Mouse (Mus musculus): ENCODE results near the gene Cnpy4. TPM values are rescaled to one million over a fixed set of nuclear protein-coding genes. Genes with fewer than 3 reads are reported as not detected.
"Not testable (repeated sequence)": the region's sequence is repeated elsewhere in the genome, so short reads cannot be mapped to it uniquely, and the experiment has no call there.

Gene Cnpy4
- polyA plus RNA-seq, 1 experiment from 2014 or later, result 38.8 TPM

DNA sequence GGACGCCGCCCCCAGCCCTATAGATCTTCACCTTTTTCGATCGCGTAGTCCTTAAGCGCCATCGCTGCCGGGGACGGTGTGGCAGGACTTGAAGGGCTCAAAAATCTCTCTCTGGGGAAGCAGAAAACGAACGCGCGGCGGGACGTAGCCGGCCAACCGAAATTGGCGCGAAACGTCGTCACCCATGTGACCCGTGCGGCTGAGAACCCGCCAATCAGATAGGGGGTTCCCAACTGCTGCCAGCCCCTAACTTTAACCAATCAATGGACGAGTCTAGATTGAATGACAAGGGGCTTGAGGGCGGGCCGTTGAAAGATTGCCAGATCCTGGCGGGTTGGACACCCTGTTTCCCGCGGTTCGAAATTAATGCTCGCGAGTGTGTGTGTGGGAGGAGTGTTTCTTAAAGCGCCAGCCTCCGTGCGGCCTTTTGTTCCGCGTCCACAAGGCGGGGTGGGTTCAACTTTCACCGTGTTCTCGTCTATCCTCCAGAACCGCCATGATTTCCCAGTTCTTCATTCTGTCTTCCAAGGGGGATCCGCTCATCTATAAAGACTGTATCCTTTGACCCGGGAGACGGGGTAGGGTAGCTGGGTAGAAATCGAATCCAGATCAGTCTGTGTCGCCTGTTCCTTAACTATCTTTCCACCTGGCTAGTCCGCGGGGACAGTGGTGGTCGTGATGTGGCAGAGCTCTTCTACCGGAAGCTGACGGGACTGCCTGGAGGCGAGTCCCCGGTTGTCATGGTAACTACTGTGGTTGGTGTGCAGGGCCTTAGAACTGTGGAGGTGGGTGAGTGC lies 15.4 kb upstream of the Cnpy4 start, which contains the start of the genes Ap4m1 and Mcm7:
TSS of gene Ap4m1 (plus strand) at position 308 of the 797 bp plus-strand sequence.
TSS of gene Mcm7 (minus strand) at position 728 of the 797 bp plus-strand sequence.
- Histone ChIP-seq H3K9ac (peak within 1 kb of the TSS; percentile 68), H3K4me1 (replicated peaks) (peaks cover 7% of the 10 kb centered on the region), H3K36me3 (peaks cover 30% of the 10 kb centered on the region), H3K9me3 (no peaks in the 10 kb centered on the region), H3K4me2 (replicated peaks) (peak within 1 kb of the TSS; percentile 84), H3K27me3 (replicated peaks) (no peaks in the 10 kb centered on the region), H3K4me3 (replicated peaks) (peak within 1 kb of the TSS; percentile 72), H3K27ac (peak within 1 kb of the TSS; percentile 95)
- under 1% methylated on average over 54 of the region's 54 CpGs for WGBS
- ATAC-seq, result peak; percentile 94

DNA sequence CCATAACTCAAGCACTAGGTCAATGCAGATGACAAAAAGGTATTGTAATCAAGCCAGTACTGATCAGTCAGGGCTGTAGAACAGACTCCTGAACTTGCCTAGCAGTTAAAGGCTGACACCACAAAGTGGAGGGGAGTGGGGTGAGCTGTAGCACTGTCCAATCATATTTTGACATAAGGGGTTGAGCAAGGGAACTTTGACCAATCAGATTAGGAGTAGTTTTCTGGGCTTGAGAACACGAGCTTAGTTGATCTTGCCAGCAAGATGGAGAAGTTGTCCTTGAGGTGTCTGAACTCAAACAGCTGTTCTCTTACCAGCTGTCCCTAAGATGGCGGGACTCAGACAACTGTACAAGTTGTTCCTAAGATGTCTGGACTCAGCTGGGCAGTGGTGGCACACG lies 14.1 kb upstream of the Cnpy4 start:
- H3K9me3 ChIP-seq, result no peaks in the 10 kb centered on the region
- WGBS, result 78% methylated on average over 3 of the region's 3 CpGs
- no peak for ATAC-seq
- H3K9ac ChIP-seq, result no peak overlapping the region
- H3K27me3 ChIP-seq (replicated peaks), result no peaks in the 10 kb centered on the region
- no peak overlapping the region for H3K27ac ChIP-seq
- peak overlapping the region; percentile 84; the same call in 1 of the 2 replicates for H3K4me2 ChIP-seq (replicated peaks)
- H3K36me3 ChIP-seq, result peaks cover 25% of the 10 kb centered on the region
- H3K4me1 ChIP-seq (replicated peaks), result peaks cover 7% of the 10 kb centered on the region
- H3K4me3 ChIP-seq (replicated peaks), result no peak overlapping the region

DNA sequence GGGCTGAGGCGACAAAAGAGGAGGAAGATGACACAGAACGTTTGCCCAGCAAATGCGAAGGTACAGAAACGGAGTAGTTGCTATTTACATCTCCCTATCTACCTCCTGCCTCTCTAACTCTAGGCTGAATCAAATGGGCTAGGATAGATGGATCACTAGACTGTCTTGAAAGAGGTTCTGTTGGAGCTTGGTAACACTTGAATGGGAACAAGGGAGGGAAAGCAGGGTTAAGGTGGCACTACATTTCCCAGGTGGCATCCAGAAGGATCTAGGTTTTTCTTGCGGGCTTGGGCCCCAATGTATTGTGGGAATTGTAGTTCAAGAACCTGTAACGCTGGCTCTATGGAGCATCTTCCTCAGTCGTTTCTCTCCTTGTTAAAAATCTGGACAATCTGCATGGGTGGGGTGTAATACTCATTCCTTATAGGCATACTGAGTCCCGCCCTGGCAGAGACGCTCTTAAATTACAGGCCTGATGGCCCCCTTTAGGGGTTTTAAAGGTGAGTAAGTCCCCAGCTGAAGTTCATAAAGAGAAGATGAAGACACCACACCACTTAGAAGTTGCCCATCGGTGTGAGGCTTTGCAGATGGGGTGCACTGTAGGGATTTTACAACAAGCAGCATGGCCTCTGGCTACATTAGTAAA lies 499 bp downstream of the Cnpy4 start:
- no peaks in the 10 kb centered on the region for H3K9me3 ChIP-seq
- ATAC-seq, result peak; percentile 88
- H3K4me3 ChIP-seq (replicated peaks), result peak overlapping the region; percentile 73
- 0 out of 2 replicates have a peak, but pooled peaks cover 7% of the 10 kb centered on the region for H3K36me3 ChIP-seq
- H3K4me1 ChIP-seq (replicated peaks), result peaks cover 14% of the 10 kb centered on the region; the same call in 1 of the 2 replicates
- WGBS, result under 1% methylated on average over 10 of the region's 10 CpGs
- H3K4me2 ChIP-seq (replicated peaks), result peak overlapping the region; percentile 71
- peak overlapping the region; percentile 72 for H3K9ac ChIP-seq
- no peaks in the 10 kb centered on the region for H3K27me3 ChIP-seq (replicated peaks)
- H3K27ac ChIP-seq, result peak overlapping the region; percentile 74

DNA sequence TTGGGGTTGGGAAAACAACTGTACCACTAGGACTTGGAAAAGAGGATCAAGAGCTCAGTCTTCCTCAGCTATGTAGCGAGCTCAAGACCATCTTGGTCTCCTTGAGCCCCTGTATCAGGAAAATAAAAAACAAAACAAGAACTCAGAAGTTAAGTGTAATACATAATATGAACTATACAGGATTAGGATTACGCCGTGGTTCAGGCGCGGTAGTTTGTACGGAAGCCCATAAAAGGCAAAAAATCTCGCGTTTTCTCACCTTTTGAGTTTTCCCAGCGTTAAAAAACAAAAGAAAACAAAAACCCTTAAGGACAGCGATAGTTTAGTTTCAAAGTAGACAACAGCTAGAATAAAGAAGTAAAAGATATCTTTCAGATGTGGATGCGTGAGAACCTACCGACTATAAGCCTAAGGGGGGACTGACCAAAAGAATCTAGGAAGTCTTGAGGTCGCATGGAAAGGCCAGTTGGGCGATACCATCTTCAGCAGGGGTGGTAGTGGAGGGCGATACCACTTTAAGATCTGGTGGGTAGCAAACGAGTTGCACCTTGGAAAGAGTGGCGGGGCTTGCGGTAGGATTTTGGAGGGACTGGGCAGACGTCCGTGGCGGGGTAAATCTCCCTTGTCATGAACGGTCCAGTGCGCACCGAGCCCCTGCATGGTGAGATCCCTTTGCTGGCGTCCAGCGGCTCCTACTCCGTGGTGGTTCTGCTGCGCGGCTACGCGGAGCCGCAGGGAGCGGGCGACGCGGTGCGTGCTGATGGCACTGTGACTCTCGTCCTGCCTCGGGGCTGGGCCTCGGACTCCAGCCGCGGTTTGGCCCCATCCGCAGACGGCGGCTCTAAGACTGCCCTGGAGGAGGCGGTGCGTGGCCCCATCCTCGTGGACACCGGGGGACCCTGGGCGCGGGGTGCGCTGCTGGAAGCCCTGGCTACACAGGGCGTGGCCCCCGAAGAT lies 6.8 kb downstream of the Cnpy4 start, which contains the start of gene Mblac1:
TSS of gene Mblac1 (plus strand) at position 544 of the 957 bp plus-strand sequence.
- peak within 1 kb of the TSS; percentile 90 for H3K4me2 ChIP-seq (replicated peaks)
- peak within 1 kb of the TSS; percentile 83 for H3K9ac ChIP-seq
- no peaks in the 10 kb centered on the region for H3K9me3 ChIP-seq
- peak within 1 kb of the TSS; percentile 70 for H3K4me3 ChIP-seq (replicated peaks)
- peak; percentile 87 for ATAC-seq
- 0 out of 2 replicates have a peak, but pooled peaks cover 4% of the 10 kb centered on the region for H3K36me3 ChIP-seq
- H3K4me1 ChIP-seq (replicated peaks), result peaks cover 5% of the 10 kb centered on the region; the same call in 1 of the 2 replicates
- H3K27me3 ChIP-seq (replicated peaks), result no peaks in the 10 kb centered on the region
- 6% methylated on average over 54 of the region's 54 CpGs for WGBS
- H3K27ac ChIP-seq, result peak within 1 kb of the TSS; percentile 82

DNA sequence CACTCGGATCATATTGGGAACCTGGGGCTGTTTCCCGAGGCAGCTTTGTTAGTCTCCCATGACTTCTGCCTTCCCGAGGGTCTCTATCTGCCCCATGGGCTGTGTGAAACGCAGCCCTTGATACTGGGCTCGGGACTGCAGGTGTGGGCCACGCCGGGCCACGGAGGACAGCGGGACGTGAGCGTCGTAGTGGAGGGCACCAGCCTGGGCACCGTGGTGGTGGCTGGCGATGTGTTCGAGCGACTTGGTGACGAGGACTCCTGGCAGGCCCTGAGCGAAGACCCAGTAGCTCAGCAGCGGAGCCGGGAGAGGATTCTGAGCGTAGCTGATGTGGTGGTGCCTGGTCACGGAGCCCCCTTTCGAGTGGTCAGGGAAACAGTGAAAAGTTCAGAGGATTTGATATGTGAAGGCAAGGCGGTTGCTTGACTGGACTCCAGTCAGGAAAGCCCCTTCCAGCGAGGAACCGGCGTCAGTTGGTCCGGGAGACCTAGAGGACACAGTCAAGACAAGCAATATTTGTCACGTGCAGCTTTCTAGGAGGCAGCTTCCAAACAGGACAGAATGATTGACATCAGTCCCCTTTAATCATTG lies 7.6 kb downstream of the Cnpy4 start:
- ATAC-seq, result peak; percentile 67
- 0 out of 2 replicates have a peak, but pooled peaks cover 4% of the 10 kb centered on the region for H3K36me3 ChIP-seq
- WGBS, result 1% methylated on average over 29 of the region's 29 CpGs

DNA sequence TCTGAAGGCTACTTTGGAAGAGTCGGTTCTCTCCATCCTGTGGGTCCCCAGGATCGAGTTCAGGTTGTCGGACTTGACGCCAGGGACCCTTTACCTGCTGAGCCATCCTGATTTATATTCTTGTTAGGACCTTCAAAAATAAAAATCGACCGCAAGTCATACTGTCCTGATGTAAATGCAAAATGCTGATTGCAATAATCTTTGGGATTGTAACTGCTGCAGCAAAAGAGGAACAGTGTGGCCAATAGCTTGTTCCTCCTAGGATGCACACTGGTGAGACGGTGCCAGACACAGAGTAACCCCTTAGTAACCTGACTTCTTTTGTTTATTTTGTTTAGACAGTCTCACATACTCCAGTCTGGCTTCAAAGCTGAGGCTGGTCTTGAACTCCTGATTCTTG lies 8.2 kb downstream of the Cnpy4 start:
- Histone ChIP-seq H3K27me3 (replicated peaks) (no peaks in the 10 kb centered on the region), H3K4me1 (replicated peaks) (peaks cover 5% of the 10 kb centered on the region; the same call in 1 of the 2 replicates), H3K4me2 (replicated peaks) (peak overlapping the region; percentile 90), H3K36me3 (0 out of 2 replicates have a peak, but pooled peaks cover 4% of the 10 kb centered on the region), H3K4me3 (replicated peaks) (0 out of 2 replicates have a peak overlapping the region, but pooled peaks have one; percentile 70), H3K27ac (no peak overlapping the region), H3K9me3 (no peaks in the 10 kb centered on the region), H3K9ac (peak overlapping the region; percentile 83; the same call in 1 of the 2 replicates)
- no peak for ATAC-seq
- 73% methylated on average over 7 of the region's 7 CpGs for WGBS

More for the DNA sequence above, 7.6 kb downstream of the Cnpy4 start:
- Histone ChIP-seq H3K4me3 (replicated peaks) (peak overlapping the region; percentile 70), H3K9me3 (no peaks in the 10 kb centered on the region), H3K9ac (peak overlapping the region; percentile 83), H3K4me2 (replicated peaks) (peak overlapping the region; percentile 90), H3K4me1 (replicated peaks) (peaks cover 5% of the 10 kb centered on the region; the same call in 1 of the 2 replicates), H3K27ac (peak overlapping the region; percentile 82), H3K27me3 (replicated peaks) (no peaks in the 10 kb centered on the region)

DNA sequence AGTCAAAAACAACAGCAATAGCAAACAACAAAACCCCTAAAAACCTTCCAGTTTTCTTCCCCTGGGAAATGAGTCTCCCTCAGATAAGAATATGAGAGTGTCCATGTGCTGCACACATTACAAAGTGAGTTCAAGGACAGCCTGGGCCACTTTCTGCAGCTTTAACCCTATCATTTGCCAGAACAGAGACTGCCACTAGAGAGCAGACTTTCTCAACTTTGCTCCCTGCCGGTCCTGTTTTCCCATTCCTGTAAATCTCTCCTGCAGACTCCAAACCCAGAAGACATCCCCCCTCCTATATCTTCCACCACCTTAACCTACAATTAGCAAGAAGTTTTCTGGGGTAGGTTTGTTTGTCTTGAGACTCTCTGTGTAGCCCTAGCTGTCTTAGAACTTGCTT lies 12.3 kb downstream of the Cnpy4 start:
- no peak for ATAC-seq
- 13% methylated on average over 1 of the region's 1 CpGs for WGBS
- no peaks in the 10 kb centered on the region for H3K9me3 ChIP-seq

DNA sequence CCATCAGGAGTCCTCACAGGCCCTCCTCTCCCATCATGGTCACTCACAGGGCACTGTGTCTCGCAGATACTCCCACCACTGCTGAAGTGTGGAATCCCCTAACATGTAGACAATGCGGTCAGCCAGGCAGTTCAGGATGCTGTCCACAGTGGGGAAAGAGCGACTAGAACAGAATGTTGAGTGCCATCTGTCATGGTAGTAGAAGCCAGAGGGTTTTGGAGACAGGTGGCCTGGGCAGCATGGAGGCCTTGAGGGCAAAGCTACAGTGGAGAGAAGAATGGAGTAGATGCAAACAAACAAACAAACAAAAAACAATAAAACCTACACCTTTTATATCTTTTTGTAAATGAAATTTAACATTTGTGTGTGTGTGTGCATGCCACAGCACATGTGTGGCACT lies 14.8 kb downstream of the Cnpy4 start:
- WGBS, result 87% methylated on average over 3 of the region's 3 CpGs
- no peak overlapping the region for H3K4me3 ChIP-seq (replicated peaks)
- H3K9me3 ChIP-seq, result no peaks in the 10 kb centered on the region
- H3K27ac ChIP-seq, result no peak overlapping the region
- ATAC-seq, result no peak
- no peak overlapping the region for H3K9ac ChIP-seq
- no peak overlapping the region for H3K4me2 ChIP-seq (replicated peaks)
- H3K4me1 ChIP-seq (replicated peaks), result no peaks in the 10 kb centered on the region
- H3K36me3 ChIP-seq, result no peaks in the 10 kb centered on the region
- H3K27me3 ChIP-seq (replicated peaks), result no peaks in the 10 kb centered on the region

More for the DNA sequence above, 12.3 kb downstream of the Cnpy4 start:
- Histone ChIP-seq H3K4me1 (replicated peaks) (peaks cover 5% of the 10 kb centered on the region; the same call in 1 of the 2 replicates), H3K9ac (no peak overlapping the region), H3K4me2 (replicated peaks) (no peak overlapping the region), H3K36me3 (no peaks in the 10 kb centered on the region), H3K27ac (no peak overlapping the region), H3K27me3 (replicated peaks) (no peaks in the 10 kb centered on the region), H3K4me3 (replicated peaks) (no peak overlapping the region)

DNA sequence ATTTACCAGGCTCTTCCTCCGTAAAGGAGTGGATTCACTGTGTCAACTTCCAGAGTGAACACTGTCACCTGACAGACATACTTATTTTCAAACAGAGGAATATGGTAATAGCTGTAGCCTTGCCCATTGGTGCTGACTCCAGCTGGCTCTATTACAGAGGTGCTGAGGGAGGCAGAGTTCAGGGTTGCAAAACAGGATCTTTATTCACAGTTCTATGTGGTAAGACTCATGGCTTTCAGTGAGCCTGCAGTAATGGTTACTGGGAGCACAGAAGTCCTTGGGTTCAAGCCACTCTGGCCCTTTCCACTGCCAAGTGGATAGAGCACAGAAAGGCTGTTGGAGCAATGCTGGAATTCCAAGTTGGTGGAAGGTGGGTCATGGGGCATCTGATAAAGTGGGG lies 20.0 kb downstream of the Cnpy4 start:
- Histone ChIP-seq H3K9ac (no peak overlapping the region), H3K9me3 (no peaks in the 10 kb centered on the region), H3K27me3 (replicated peaks) (no peaks in the 10 kb centered on the region), H3K4me3 (replicated peaks) (no peak overlapping the region), H3K4me1 (replicated peaks) (no peaks in the 10 kb centered on the region), H3K36me3 (no peaks in the 10 kb centered on the region), H3K4me2 (replicated peaks) (no peak overlapping the region), H3K27ac (no peak overlapping the region)
- ATAC-seq, result no peak
- 66% methylated on average over 1 of the region's 1 CpGs for WGBS

DNA sequence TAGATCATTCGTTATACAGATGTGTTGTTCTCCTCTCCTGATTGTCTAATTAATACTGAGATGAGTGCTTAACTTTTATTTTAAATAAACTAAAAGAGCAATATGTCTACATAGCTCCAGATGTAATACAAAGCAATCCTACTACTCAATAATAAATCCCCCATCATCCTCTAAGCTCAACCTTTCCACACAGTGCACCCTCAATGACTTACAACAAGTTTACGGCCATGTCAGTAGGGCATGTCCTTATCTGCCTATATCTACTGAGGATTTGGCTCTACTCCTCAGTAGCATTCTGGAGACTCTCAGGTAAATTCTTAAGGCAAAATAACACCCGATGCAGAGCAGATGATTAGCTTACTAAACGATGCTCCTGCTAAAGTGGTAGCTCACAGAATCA lies 20.6 kb downstream of the Cnpy4 start:
- no peaks in the 10 kb centered on the region for H3K9me3 ChIP-seq
- WGBS, result 78% methylated on average over 4 of the region's 4 CpGs
- no peak overlapping the region for H3K27ac ChIP-seq
- H3K27me3 ChIP-seq (replicated peaks), result no peaks in the 10 kb centered on the region
- ATAC-seq, result no peak
- no peak overlapping the region for H3K4me2 ChIP-seq (replicated peaks)
- no peaks in the 10 kb centered on the region for H3K36me3 ChIP-seq
- H3K9ac ChIP-seq, result no peak overlapping the region
- no peaks in the 10 kb centered on the region for H3K4me1 ChIP-seq (replicated peaks)
- no peak overlapping the region for H3K4me3 ChIP-seq (replicated peaks)

DNA sequence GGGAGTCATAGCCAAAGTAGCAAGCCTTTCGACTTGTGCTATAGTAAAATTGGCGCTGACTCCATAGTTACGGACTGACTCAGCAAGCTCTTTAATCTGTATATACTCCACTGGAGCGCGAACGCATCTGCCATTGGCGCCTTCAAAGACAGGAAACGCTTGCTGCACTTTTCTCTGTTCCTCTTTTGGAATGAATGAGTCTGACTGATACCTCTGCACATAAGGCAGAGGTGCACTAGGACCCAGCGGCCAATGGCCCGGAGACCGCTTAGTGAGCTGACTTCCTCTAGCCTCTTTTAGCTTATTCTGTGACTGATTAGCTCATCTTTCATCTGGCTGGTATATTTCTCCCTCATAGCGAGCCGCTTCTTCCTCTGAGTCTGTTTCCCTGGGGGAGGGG lies 29.3 kb downstream of the Cnpy4 start:
- H3K4me3 ChIP-seq (replicated peaks); H3K4me2 ChIP-seq (replicated peaks); H3K27me3 ChIP-seq (replicated peaks); H3K36me3 ChIP-seq; H3K9ac ChIP-seq; ATAC-seq; H3K27ac ChIP-seq; H3K4me1 ChIP-seq (replicated peaks); H3K9me3 ChIP-seq: not testable (repeated sequence)
- 93% methylated on average over 13 of the region's 13 CpGs for WGBS
